Mouse (Mus musculus) MEL-GATA-1-ER (cell line): Measurements from ENCODE around the gene Zfp967.
"Not testable (repeated sequence)": the region's sequence is repeated elsewhere in the genome, so short reads cannot be mapped to it uniquely, and the experiment has no call there.

Experiments used
- DNase-seq: peaks from one replicate; pipeline ENCODE4 v3.0.0-alpha.2; 2012; ENCODE audit warnings: low read depth; ENCODE audit errors: extremely low read depth

Zfp967 gene

GRCm38 (mm10) chr2:176520756-176521155 lies at the start of gene Zfp967:
Gene Zfp967, plus strand, starts transcription at chr2:176521056.
- not testable (repeated sequence) for DNase-seq

- DNase-seq = not testable (repeated sequence)
Measured at GRCm38 (mm10) chr2:176486683-176487082, 34.2 kb upstream of the Zfp967 start, which contains the start of gene Gm14434. Gene Gm14434, minus strand, starts transcription at chr2:176486783.
